In the genomic region with DNA sequence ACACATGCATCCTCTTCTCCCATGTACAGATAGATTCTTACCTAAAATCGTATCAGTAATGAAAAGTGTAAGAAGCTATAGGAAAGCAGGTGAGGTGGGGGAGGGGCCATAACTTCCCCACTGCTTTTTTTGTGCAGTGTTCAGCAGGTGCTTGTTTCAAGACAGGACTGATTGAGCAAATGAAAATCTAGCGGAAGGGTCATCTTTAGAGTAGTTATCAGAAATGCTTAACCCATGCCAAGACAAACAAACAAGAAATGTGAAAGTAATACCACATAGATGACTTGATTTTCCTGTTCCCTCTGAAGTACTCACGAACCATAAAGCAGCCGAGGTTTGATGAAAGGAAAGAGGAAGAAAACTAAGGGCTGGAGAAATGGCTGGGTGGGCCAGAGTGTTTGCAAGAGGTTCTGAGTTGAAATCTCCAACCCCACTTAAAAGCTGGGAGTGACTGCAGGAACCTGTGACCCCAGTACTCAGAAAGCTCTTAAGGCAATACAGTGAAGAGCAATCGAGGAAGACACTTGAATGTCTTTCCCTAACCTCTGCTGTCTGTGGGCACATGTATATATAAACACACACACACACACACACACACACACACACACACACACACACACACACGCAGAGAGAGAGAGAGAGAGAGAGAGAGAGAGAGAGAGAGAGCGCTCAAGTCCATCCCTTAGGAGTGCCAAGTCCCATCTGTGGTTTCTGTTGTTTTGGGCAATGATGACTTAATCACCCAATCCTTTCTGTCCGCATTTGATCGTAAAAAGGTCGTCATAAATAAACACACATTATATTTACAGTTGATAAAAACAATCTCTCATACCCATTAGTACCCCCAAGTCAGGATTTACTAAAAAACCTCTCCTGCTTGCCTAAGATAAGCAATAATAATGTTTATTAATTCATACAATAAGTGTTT, we compare ENCODE assay signal across 17 mouse cellular contexts. TPM values are rescaled to one million over a fixed set of nuclear protein-coding genes. Genes with fewer than 3 reads are reported as not detected.
A peak's percentile ranks its signal among the peaks of the same experiment; 100 is the strongest.
DNase-seq lines count a peak whose midpoint lies in the region; ATAC-seq lines count a peak whose summit lies in the region.
"Had no signal": no experiment of that assay in that cellular context is flagged by ENCODE, and none has a peak within 500 bp of the region (broad histone marks: within the 10 kb centered on the region; RNA-seq: fewer than 3 reads in every experiment).

No protein-coding gene starts in this region.

- H3K27me3 ChIP-seq in midbrain, embryonic 11.5 days (ENCODE audit: control insufficient read depth, insufficient read depth, low read length) = no peaks in the 10 kb centered on the region
- H3K27me3 ChIP-seq in midbrain, embryonic 16.5 days (ENCODE audit: control insufficient read depth, insufficient read depth, low read depth, low read length) = no peaks in the 10 kb centered on the region
- no peaks in the 10 kb centered on the region for H3K27me3 ChIP-seq in limb, embryonic 10.5 days (ENCODE audit: low read depth, poor library complexity, severe bottlenecking)
- H3K27me3 ChIP-seq: embryonic facial prominence, embryonic 13.5 days; kidney, embryonic 15.5 days; midbrain, embryonic 12.5 days had no signal

- H3K27ac ChIP-seq in midbrain, embryonic 11.5 days (ENCODE audit: low read depth, low read length) = no peak overlapping the region
- H3K27ac ChIP-seq in midbrain, embryonic 16.5 days (ENCODE audit: low read length) = no peak overlapping the region
- H3K27ac ChIP-seq in limb, embryonic 10.5 days = no peak overlapping the region
- H3K27ac ChIP-seq: embryonic facial prominence, embryonic 13.5 days; kidney, embryonic 15.5 days; midbrain, embryonic 12.5 days had no signal

- H3K36me3 ChIP-seq in midbrain, embryonic 11.5 days (ENCODE audit: control insufficient read depth, insufficient read depth, low read length) = no peaks in the 10 kb centered on the region
- H3K36me3 ChIP-seq in midbrain, embryonic 16.5 days (ENCODE audit: control insufficient read depth, insufficient read depth, low read length) = no peaks in the 10 kb centered on the region
- H3K36me3 ChIP-seq in limb, embryonic 10.5 days = no peaks in the 10 kb centered on the region
- H3K36me3 ChIP-seq: embryonic facial prominence, embryonic 13.5 days; midbrain, embryonic 12.5 days had no signal

- peak; percentile 72 for DNase-seq in midbrain, embryonic 11.5 days (ENCODE audit: low spot score, missing footprints)
- peak; percentile 24 for DNase-seq in lung, postnatal 10 days
- DNase-seq in thymus, adult 18-20 months = no peak
- DNase-seq in limb, embryonic 10.5 days (ENCODE audit: low spot score) = no peak
- DNase-seq: adrenal gland, postnatal 25 days; cerebellum, adult 2 months; heart, adult 18-20 months; lung, embryonic 14.5 days; right cerebral cortex, postnatal 25 days; thymus, postnatal 25 days had no signal

- no peak overlapping the region for H3K9ac ChIP-seq in midbrain, embryonic 11.5 days (ENCODE audit: low read length)
- H3K9ac ChIP-seq in midbrain, embryonic 16.5 days (ENCODE audit: low read depth, low read length) = no peak overlapping the region
- H3K9ac ChIP-seq: embryonic facial prominence, embryonic 13.5 days; kidney, embryonic 15.5 days; lung, embryonic 14.5 days; midbrain, embryonic 12.5 days had no signal

- H3K4me1 ChIP-seq in midbrain, embryonic 11.5 days (ENCODE audit: control insufficient read depth, insufficient read depth, low read length) = no peaks in the 10 kb centered on the region
- no peaks in the 10 kb centered on the region for H3K4me1 ChIP-seq in midbrain, embryonic 16.5 days (ENCODE audit: control insufficient read depth, insufficient read depth, low read length)
- H3K4me1 ChIP-seq in limb, embryonic 10.5 days = no peaks in the 10 kb centered on the region
- H3K4me1 ChIP-seq: embryonic facial prominence, embryonic 13.5 days; kidney, embryonic 15.5 days; midbrain, embryonic 12.5 days had no signal

- 89% methylated on average over 9 of the region's 10 CpGs for WGBS in midbrain, embryonic 11.5 days
- 79% methylated on average over 9 of the region's 10 CpGs for WGBS in midbrain, embryonic 16.5 days
- WGBS in limb, embryonic 10.5 days = 88% methylated on average over 9 of the region's 10 CpGs

- ATAC-seq in midbrain, embryonic 11.5 days (ENCODE audit: low FRiP score) = no peak
- ATAC-seq in midbrain, embryonic 16.5 days = no peak
- ATAC-seq in common myeloid progenitor, adult 5-6 weeks (replicated peaks; ENCODE audit: low read depth, poor library complexity, severe bottlenecking) = 0 out of 2 replicates have a peak, but pooled peaks have one; percentile 18
- ATAC-seq in CD4-positive, CD25-positive, alpha-beta regulatory T cell, adult 4 months = no peak
- ATAC-seq: inflammation-experienced regulatory T-cells, adult 6 months had no signal

- no peak overlapping the region for H3K4me3 ChIP-seq in midbrain, embryonic 11.5 days (ENCODE audit: low read depth, low read length)
- no peak overlapping the region for H3K4me3 ChIP-seq in midbrain, embryonic 16.5 days (ENCODE audit: low read depth, low read length)
- no peak overlapping the region for H3K4me3 ChIP-seq in limb, embryonic 10.5 days
- H3K4me3 ChIP-seq: embryonic facial prominence, embryonic 13.5 days; kidney, embryonic 15.5 days; midbrain, embryonic 12.5 days had no signal

- H3K9me3 ChIP-seq in midbrain, embryonic 11.5 days (ENCODE audit: control insufficient read depth, low read length) = no peaks in the 10 kb centered on the region
- no peaks in the 10 kb centered on the region for H3K9me3 ChIP-seq in midbrain, embryonic 16.5 days (replicated peaks; ENCODE audit: control insufficient read depth, low read length, poor library complexity, severe bottlenecking)
- H3K9me3 ChIP-seq in limb, embryonic 10.5 days (replicated peaks) = no peaks in the 10 kb centered on the region
- H3K9me3 ChIP-seq: embryonic facial prominence, embryonic 13.5 days; kidney, embryonic 15.5 days; midbrain, embryonic 12.5 days had no signal

- no peak overlapping the region for H3K4me2 ChIP-seq in midbrain, embryonic 11.5 days
- H3K4me2 ChIP-seq in midbrain, embryonic 16.5 days (ENCODE audit: low read length) = no peak overlapping the region
- H3K4me2 ChIP-seq: embryonic facial prominence, embryonic 13.5 days; kidney, embryonic 15.5 days; lung, embryonic 14.5 days; midbrain, embryonic 12.5 days had no signal

RNA-seq across cellular contexts. Expression of a gene that starts 6.5 kb away (rescaled TPM):
- polyA plus RNA-seq in midbrain, embryonic 11.5 days (2014; fragmentation: Nextera tagmentation; extraction: Ambion mirVana) = 7.1 TPM in 2 replicates
- 3.6 and 4.0 TPM in 2 replicates for polyA plus RNA-seq in midbrain, embryonic 16.5 days (2015; fragmentation: Nextera tagmentation; extraction: Ambion mirVana)
- total RNA-seq in common myeloid progenitor, adult 5-6 weeks (2017) = 10.1 and 19.5 TPM in 2 replicates
- polyA plus RNA-seq in limb, embryonic 10.5 days (2016; fragmentation: Nextera tagmentation; extraction: Ambion mirVana) = 5.7 and 7.9 TPM in 2 replicates
- polyA plus RNA-seq in CD4-positive, CD25-positive, alpha-beta regulatory T cell, adult 4 months (2017; shearing (Covaris generic)) = 10 to 100 TPM; 21.5 to 23.3 TPM

RNA-seq across cellular contexts. Expression of a gene that starts 35.7 kb away (rescaled TPM):
- 23.0 and 28.4 TPM in 2 replicates for polyA plus RNA-seq in midbrain, embryonic 11.5 days (2014; fragmentation: Nextera tagmentation; extraction: Ambion mirVana)
- 25.7 and 27.7 TPM in 2 replicates for polyA plus RNA-seq in midbrain, embryonic 16.5 days (2015; fragmentation: Nextera tagmentation; extraction: Ambion mirVana)
- total RNA-seq in common myeloid progenitor, adult 5-6 weeks (2017) = 27.9 and 33.5 TPM in 2 replicates
- 18.9 and 20.1 TPM in 2 replicates for polyA plus RNA-seq in limb, embryonic 10.5 days (2016; fragmentation: Nextera tagmentation; extraction: Ambion mirVana)
- polyA plus RNA-seq in CD4-positive, CD25-positive, alpha-beta regulatory T cell, adult 4 months (2017; shearing (Covaris generic)) = 10 to 100 TPM; 48.6 to 50.8 TPM

Comparison
In these comparisons a context has a peak if more than half of its experiments do, and no peak if none do; other contexts are left out.
1. DNase-seq: peak in midbrain, embryonic 11.5 days (single experiment) and lung, postnatal 10 days (single experiment); none in thymus, adult 18-20 months (0 of 2) and limb, embryonic 10.5 days (single experiment).